Mouse (Mus musculus) C2C12 (cell line): ENCODE results near the gene Tex101.

Source experiments
- CEBPB ChIP-seq: IDR thresholded peaks from one replicate; pipeline ENCODE4 v1.6.1; 2011; ENCODE audit warnings: low read depth, mild to moderate bottlenecking, control low read depth, moderate library complexity
- CTCF ChIP-seq: IDR thresholded peaks from one replicate; pipeline ENCODE4 v1.5.1; 2011; ENCODE audit not compliant: control insufficient read depth, insufficient read depth, insufficient read length
- FOSL1 ChIP-seq: IDR thresholded peaks from one replicate; pipeline ENCODE4 v1.8.0; 2011; ENCODE audit warnings: mild to moderate bottlenecking, low read length; ENCODE audit not compliant: poor library complexity, insufficient read depth, severe bottlenecking
- MAX ChIP-seq: IDR thresholded peaks from one replicate; pipeline ENCODE4 v1.6.1; 2011; ENCODE audit warnings: mild to moderate bottlenecking, control low read depth
- MYOG ChIP-seq: IDR thresholded peaks from one replicate; pipeline ENCODE4 v1.6.1; 2011; ENCODE audit not compliant: control insufficient read depth, insufficient read length; ENCODE audit errors: extremely low read depth
- USF1 ChIP-seq: IDR thresholded peaks from one replicate; pipeline ENCODE4 v1.6.1; 2011; ENCODE audit warnings: low read depth, mild to moderate bottlenecking, control low read depth, moderate library complexity

DNA sequence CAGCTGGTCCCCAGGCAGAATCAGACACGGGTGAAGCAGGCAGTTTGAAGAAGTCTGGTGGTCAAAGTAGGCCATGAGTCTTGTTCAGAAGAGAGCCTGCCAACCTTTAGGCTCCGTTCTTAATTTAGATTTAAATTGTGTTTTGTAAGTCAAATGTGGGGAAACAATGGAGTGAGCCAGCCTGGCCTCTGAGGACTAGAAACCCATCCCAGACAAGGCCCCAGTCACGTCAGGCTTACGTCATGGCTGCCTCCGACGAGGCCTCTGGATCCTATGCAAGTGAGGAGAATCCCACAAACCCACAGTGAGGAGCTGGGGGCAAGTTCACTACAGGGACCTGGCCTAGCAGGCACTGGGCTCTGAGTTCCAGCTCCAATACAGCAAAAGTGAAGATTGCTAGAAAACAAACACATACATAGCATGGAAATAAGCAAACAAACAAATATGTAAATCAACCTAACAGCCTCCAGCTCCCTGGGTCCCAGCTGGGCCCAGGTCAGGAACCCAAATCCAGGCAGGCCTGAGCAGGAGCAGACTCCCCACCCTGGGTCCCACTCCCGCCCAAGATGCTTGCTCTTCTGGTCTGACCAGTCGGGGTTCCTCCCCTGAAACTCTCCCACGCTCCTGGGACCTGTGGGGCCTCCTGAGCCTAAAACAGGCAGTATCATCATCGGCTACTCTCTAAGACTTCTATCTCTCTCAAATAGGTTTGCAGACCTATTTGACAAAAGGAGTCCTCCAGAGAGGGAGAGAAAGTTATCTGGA, 46.2 kb downstream of the Tex101 start:
- no peak for TF ChIP-seq CTCF
- no peak for TF ChIP-seq USF1
- no peak for TF ChIP-seq CEBPB
- no peak for TF ChIP-seq MAX
- TF ChIP-seq FOSL1, result no peak
- no peak for TF ChIP-seq MYOG
